Mouse (Mus musculus): Measurements from ENCODE around the gene 4930519G04Rik. TPM values are rescaled to one million over a fixed set of nuclear protein-coding genes. Genes with fewer than 3 reads are reported as not detected.
A peak's percentile ranks its signal among the peaks of the same experiment; 100 is the strongest.

Gene 4930519G04Rik
- total and polyA plus RNA-seq, 2 experiments from 2014 or later: not detected

- H3K36me3 ChIP-seq (ENCODE audit: insufficient read depth, low read length): no peaks in the 10 kb centered on the region
- no peak overlapping the region for H3K27ac ChIP-seq (ENCODE audit: low read depth, low read length)
- H3K9ac ChIP-seq (replicated peaks; ENCODE audit: low read length, poor library complexity, severe bottlenecking): no peak overlapping the region
- ATAC-seq (ENCODE audit: low FRiP score) (no peak), DNase-seq (ENCODE audit: low spot score) (no peak)
- H3K9me3 ChIP-seq (ENCODE audit: low read length): 0 out of 2 replicates have a peak, but pooled peaks cover 4% of the 10 kb centered on the region
- 76% methylated on average over 19 of the region's 19 CpGs for WGBS
- no peak overlapping the region for H3K4me2 ChIP-seq (ENCODE audit: low read depth, low read length, poor library complexity, severe bottlenecking)
- no peaks in the 10 kb centered on the region for H3K27me3 ChIP-seq (ENCODE audit: insufficient read depth, low read length)
- no peaks in the 10 kb centered on the region for H3K4me1 ChIP-seq (ENCODE audit: insufficient read depth, low read length)
- TF ChIP-seq CTCF (IDR thresholded peaks at IDR 0.05): no peak
- no peak overlapping the region for H3K4me3 ChIP-seq (ENCODE audit: low read depth, low read length)
Observed at GRCm38 (mm10) chr5:114921551-114922365, 68.3 kb downstream of the 4930519G04Rik start.

- DNase-seq (ENCODE audit: low spot score) (no peak), ATAC-seq (ENCODE audit: low FRiP score) (no peak; the same call in 1 of the 2 replicates)
- no peak for TF ChIP-seq CTCF (IDR thresholded peaks at IDR 0.05)
- no peak overlapping the region for H3K4me2 ChIP-seq (ENCODE audit: low read depth, low read length, poor library complexity, severe bottlenecking)
- no peak overlapping the region for H3K4me3 ChIP-seq (ENCODE audit: low read depth, low read length)
- H3K27me3 ChIP-seq (ENCODE audit: insufficient read depth, low read length): no peaks in the 10 kb centered on the region
- 71% methylated on average over 10 of the region's 10 CpGs for WGBS
- H3K4me1 ChIP-seq (ENCODE audit: insufficient read depth, low read length): no peaks in the 10 kb centered on the region
- no peaks in the 10 kb centered on the region for H3K36me3 ChIP-seq (ENCODE audit: insufficient read depth, low read length)
- 0 out of 2 replicates have a peak, but pooled peaks cover 4% of the 10 kb centered on the region for H3K9me3 ChIP-seq (ENCODE audit: low read length)
- H3K9ac ChIP-seq (replicated peaks; ENCODE audit: low read length, poor library complexity, severe bottlenecking): no peak overlapping the region
- no peak overlapping the region for H3K27ac ChIP-seq (ENCODE audit: low read depth, low read length)
Observed at GRCm38 (mm10) chr5:114922366-114922731, 68.9 kb downstream of the 4930519G04Rik start.

- WGBS: 55% methylated on average over 15 of the region's 15 CpGs
- Histone ChIP-seq H3K9me3 (ENCODE audit: low read length) (0 out of 2 replicates have a peak, but pooled peaks cover 4% of the 10 kb centered on the region), H3K4me2 (ENCODE audit: low read depth, low read length, poor library complexity, severe bottlenecking) (peak within 1 kb of the TSS; percentile 41), H3K27ac (ENCODE audit: low read depth, low read length) (no peak within 1 kb of the TSS), H3K36me3 (ENCODE audit: insufficient read depth, low read length) (no peaks in the 10 kb centered on the region), H3K4me1 (ENCODE audit: insufficient read depth, low read length) (no peaks in the 10 kb centered on the region), H3K4me3 (ENCODE audit: low read depth, low read length) (no peak within 1 kb of the TSS), H3K27me3 (ENCODE audit: insufficient read depth, low read length) (no peaks in the 10 kb centered on the region), H3K9ac (replicated peaks; ENCODE audit: low read length, poor library complexity, severe bottlenecking) (no peak within 1 kb of the TSS)
- DNase-seq (ENCODE audit: low spot score) (no peak), ATAC-seq (ENCODE audit: low FRiP score) (no peak)
- TF ChIP-seq CTCF (IDR thresholded peaks at IDR 0.05): no peak
Observed at GRCm38 (mm10) chr5:114922998-114923473, 69.6 kb downstream of the 4930519G04Rik start, which contains the start of gene Oasl1. Gene Oasl1 (plus strand): TSS chr5:114923240.

- H3K4me1 ChIP-seq (ENCODE audit: insufficient read depth, low read length): no peaks in the 10 kb centered on the region
- H3K9ac ChIP-seq (replicated peaks; ENCODE audit: low read length, poor library complexity, severe bottlenecking): no peak overlapping the region
- H3K36me3 ChIP-seq (ENCODE audit: insufficient read depth, low read length): no peaks in the 10 kb centered on the region
- H3K27ac ChIP-seq (ENCODE audit: low read depth, low read length): no peak overlapping the region
- no peak overlapping the region for H3K4me3 ChIP-seq (ENCODE audit: low read depth, low read length)
- H3K27me3 ChIP-seq (ENCODE audit: insufficient read depth, low read length): no peaks in the 10 kb centered on the region
- ATAC-seq (ENCODE audit: low FRiP score) (no peak), DNase-seq (ENCODE audit: low spot score) (no peak)
- H3K9me3 ChIP-seq (ENCODE audit: low read length): 0 out of 2 replicates have a peak, but pooled peaks cover 4% of the 10 kb centered on the region
- no peak overlapping the region for H3K4me2 ChIP-seq (ENCODE audit: low read depth, low read length, poor library complexity, severe bottlenecking)
- TF ChIP-seq CTCF (IDR thresholded peaks at IDR 0.05): no peak
- 43% methylated on average over 1 of the region's 1 CpGs for WGBS
Observed at GRCm38 (mm10) chr5:114926153-114926684, 72.8 kb downstream of the 4930519G04Rik start.

GRCm38 (mm10) chr5:114926753-114927152 is 73.3 kb downstream of the 4930519G04Rik start:
- 54% methylated on average over 9 of the region's 9 CpGs for WGBS
- Histone ChIP-seq H3K27me3 (ENCODE audit: insufficient read depth, low read length) (no peaks in the 10 kb centered on the region), H3K36me3 (ENCODE audit: insufficient read depth, low read length) (no peaks in the 10 kb centered on the region), H3K4me2 (ENCODE audit: low read depth, low read length, poor library complexity, severe bottlenecking) (no peak overlapping the region), H3K4me3 (ENCODE audit: low read depth, low read length) (no peak overlapping the region), H3K27ac (ENCODE audit: low read depth, low read length) (no peak overlapping the region), H3K9me3 (ENCODE audit: low read length) (0 out of 2 replicates have a peak, but pooled peaks cover 4% of the 10 kb centered on the region), H3K4me1 (ENCODE audit: insufficient read depth, low read length) (no peaks in the 10 kb centered on the region), H3K9ac (replicated peaks; ENCODE audit: low read length, poor library complexity, severe bottlenecking) (no peak overlapping the region)
- TF ChIP-seq CTCF (IDR thresholded peaks at IDR 0.05): no peak
- ATAC-seq (ENCODE audit: low FRiP score) (no peak), DNase-seq (ENCODE audit: low spot score) (no peak)

- no peak for DNase-seq (ENCODE audit: low spot score)
- Histone ChIP-seq H3K4me2 (ENCODE audit: low read depth, low read length, poor library complexity, severe bottlenecking) (no peak overlapping the region), H3K4me1 (ENCODE audit: insufficient read depth, low read length) (no peaks in the 10 kb centered on the region), H3K27ac (ENCODE audit: low read depth, low read length) (no peak overlapping the region), H3K4me3 (ENCODE audit: low read depth, low read length) (no peak overlapping the region), H3K27me3 (ENCODE audit: insufficient read depth, low read length) (no peaks in the 10 kb centered on the region), H3K9ac (replicated peaks; ENCODE audit: low read length, poor library complexity, severe bottlenecking) (no peak overlapping the region), H3K36me3 (ENCODE audit: insufficient read depth, low read length) (no peaks in the 10 kb centered on the region), H3K9me3 (ENCODE audit: low read length) (no peaks in the 10 kb centered on the region)
- TF ChIP-seq CTCF (IDR thresholded peaks at IDR 0.05): no peak
- ATAC-seq (ENCODE audit: low FRiP score): no peak
- WGBS: 68% methylated on average over 5 of the region's 5 CpGs
Observed at GRCm38 (mm10) chr5:114931626-114932025, 78.2 kb downstream of the 4930519G04Rik start.

All from midbrain, postnatal 0 days (tissue).